Mouse (Mus musculus): ENCODE data around the gene Olfr1508. TPM values are rescaled to one million over a fixed set of nuclear protein-coding genes. Genes with fewer than 3 reads are reported as not detected.
A peak's percentile ranks its signal among the peaks of the same experiment; 100 is the strongest.
"Not testable (repeated sequence)": the region's sequence is repeated elsewhere in the genome, so short reads cannot be mapped to it uniquely, and the experiment has no call there.

Olfr1508 gene
- not detected in 2 replicates for polyA plus RNA-seq (2015; fragmentation: Nextera tagmentation; extraction: Ambion mirVana)

GRCm38 (mm10) chr14:52467395-52467794 is at the start of gene Olfr1508:
Gene Olfr1508 (minus strand): TSS chr14:52467495.
- 71% methylated on average over 2 of the region's 2 CpGs for WGBS

GRCm38 (mm10) chr14:52495516-52495915 is 28.2 kb upstream of the Olfr1508 start, which contains the start of gene Olfr1507:
Gene Olfr1507 (minus strand): TSS chr14:52495749.
- WGBS: 90% methylated on average over 4 of the region's 4 CpGs
- Histone ChIP-seq H3K4me1 (replicated peaks) (no peaks in the 10 kb centered on the region), H3K4me3 (replicated peaks) (no peak within 1 kb of the TSS), H3K27ac (no peak within 1 kb of the TSS), H3K36me3 (no peaks in the 10 kb centered on the region), H3K9ac (replicated peaks) (no peak within 1 kb of the TSS), H3K27me3 (no peaks in the 10 kb centered on the region), H3K9me3 (no peaks in the 10 kb centered on the region), H3K4me2 (replicated peaks) (no peak within 1 kb of the TSS)
- no peak for ATAC-seq

More at GRCm38 (mm10) chr14:52467395-52467794, at the start of gene Olfr1508:
- Histone ChIP-seq H3K27me3 (no peaks in the 10 kb centered on the region), H3K4me3 (replicated peaks) (no peak within 1 kb of the TSS), H3K4me1 (replicated peaks) (no peaks in the 10 kb centered on the region), H3K4me2 (replicated peaks) (no peak within 1 kb of the TSS), H3K9me3 (no peaks in the 10 kb centered on the region), H3K9ac (replicated peaks) (no peak within 1 kb of the TSS), H3K27ac (no peak within 1 kb of the TSS), H3K36me3 (no peaks in the 10 kb centered on the region)
- no peak for ATAC-seq

- Histone ChIP-seq H3K27ac (no peak overlapping the region), H3K9me3 (no peaks in the 10 kb centered on the region), H3K9ac (replicated peaks) (no peak overlapping the region), H3K4me1 (replicated peaks) (no peaks in the 10 kb centered on the region), H3K36me3 (no peaks in the 10 kb centered on the region), H3K4me3 (replicated peaks) (no peak overlapping the region), H3K27me3 (no peaks in the 10 kb centered on the region), H3K4me2 (replicated peaks) (no peak overlapping the region)
- WGBS: 89% methylated on average over 1 of the region's 1 CpGs
- no peak for ATAC-seq
Measured at GRCm38 (mm10) chr14:52465738-52466137, 1.6 kb downstream of the Olfr1508 start.

GRCm38 (mm10) chr14:52461928-52462327 is 5.4 kb downstream of the Olfr1508 start:
- H3K27me3 ChIP-seq: no peaks in the 10 kb centered on the region
- H3K9me3 ChIP-seq: 0 out of 2 replicates have a peak, but pooled peaks cover 1% of the 10 kb centered on the region
- H3K9ac ChIP-seq (replicated peaks): no peak overlapping the region
- H3K4me2 ChIP-seq (replicated peaks): no peak overlapping the region
- no peak overlapping the region for H3K27ac ChIP-seq
- no peaks in the 10 kb centered on the region for H3K36me3 ChIP-seq
- ATAC-seq: no peak
- no peak overlapping the region for H3K4me3 ChIP-seq (replicated peaks)
- no peaks in the 10 kb centered on the region for H3K4me1 ChIP-seq (replicated peaks)

- 91% methylated on average over 8 of the region's 8 CpGs for WGBS
- Histone ChIP-seq H3K4me3 (replicated peaks) (no peak overlapping the region), H3K36me3 (no peaks in the 10 kb centered on the region), H3K4me2 (replicated peaks) (no peak overlapping the region), H3K4me1 (replicated peaks) (no peaks in the 10 kb centered on the region), H3K9me3 (no peaks in the 10 kb centered on the region; the same call in 1 of the 2 replicates), H3K27me3 (no peaks in the 10 kb centered on the region), H3K9ac (replicated peaks) (no peak overlapping the region), H3K27ac (no peak overlapping the region)
- no peak for ATAC-seq
Measured at GRCm38 (mm10) chr14:52451138-52451537, 16.2 kb downstream of the Olfr1508 start.

GRCm38 (mm10) chr14:52442690-52443089 is 24.6 kb downstream of the Olfr1508 start, which contains the start of gene Olfr1509:
Gene Olfr1509 (plus strand): TSS chr14:52442990.
- Histone ChIP-seq H3K9me3 (no peaks in the 10 kb centered on the region), H3K36me3 (no peaks in the 10 kb centered on the region)
- no peak for ATAC-seq

GRCm38 (mm10) chr14:52427686-52428085 is 39.6 kb downstream of the Olfr1508 start:
- no peaks in the 10 kb centered on the region for H3K36me3 ChIP-seq
- no peak overlapping the region for H3K27ac ChIP-seq
- H3K4me1 ChIP-seq (replicated peaks): no peaks in the 10 kb centered on the region
- no peak for ATAC-seq
- H3K4me2 ChIP-seq (replicated peaks): no peak overlapping the region
- H3K9me3 ChIP-seq: no peaks in the 10 kb centered on the region
- WGBS: 91% methylated on average over 1 of the region's 1 CpGs
- H3K27me3 ChIP-seq: no peaks in the 10 kb centered on the region
- H3K4me3 ChIP-seq (replicated peaks): no peak overlapping the region
- H3K9ac ChIP-seq (replicated peaks): no peak overlapping the region

More at GRCm38 (mm10) chr14:52442690-52443089, 24.6 kb downstream of the Olfr1508 start, which contains the start of gene Olfr1509:
- Histone ChIP-seq H3K4me3 (replicated peaks) (no peak within 1 kb of the TSS), H3K4me2 (replicated peaks) (no peak within 1 kb of the TSS), H3K4me1 (replicated peaks) (no peaks in the 10 kb centered on the region), H3K27me3 (no peaks in the 10 kb centered on the region), H3K27ac (no peak within 1 kb of the TSS), H3K9ac (replicated peaks) (no peak within 1 kb of the TSS)

- Histone ChIP-seq H3K9me3 (no peaks in the 10 kb centered on the region), H3K27me3 (no peaks in the 10 kb centered on the region), H3K9ac (replicated peaks) (no peak within 1 kb of the TSS), H3K4me3 (replicated peaks) (no peak within 1 kb of the TSS), H3K4me2 (replicated peaks) (no peak within 1 kb of the TSS), H3K4me1 (replicated peaks) (no peaks in the 10 kb centered on the region), H3K36me3 (no peaks in the 10 kb centered on the region), H3K27ac (no peak within 1 kb of the TSS)
- no peak for ATAC-seq
- WGBS: 91% methylated on average over 3 of the region's 3 CpGs
Measured at GRCm38 (mm10) chr14:52414273-52414672, 53.0 kb downstream of the Olfr1508 start, which contains the start of gene Olfr1510. Gene Olfr1510 (minus strand): TSS chr14:52414373.

- H3K4me3 ChIP-seq (replicated peaks); H3K27ac ChIP-seq; H3K4me2 ChIP-seq (replicated peaks); H3K36me3 ChIP-seq; H3K4me1 ChIP-seq (replicated peaks); H3K27me3 ChIP-seq; H3K9me3 ChIP-seq; H3K9ac ChIP-seq (replicated peaks): not testable (repeated sequence)
- 0 out of 2 replicates have a peak, but pooled peaks have one; percentile 20 for ATAC-seq
- WGBS: 82% methylated on average over 7 of the region's 10 CpGs
Measured at GRCm38 (mm10) chr14:52410142-52410919, 57.0 kb downstream of the Olfr1508 start.

Other genes with a start within 250 kb of the Olfr1508 start
- 46.5 and 50.4 TPM in 2 replicates for gene Chd8, start 209.7 kb downstream of the Olfr1508 start, polyA plus RNA-seq (2015; fragmentation: Nextera tagmentation; extraction: Ambion mirVana)
- 55.5 and 60.8 TPM in 2 replicates for gene Tox4, start 188.3 kb downstream of the Olfr1508 start, polyA plus RNA-seq (2015; fragmentation: Nextera tagmentation; extraction: Ambion mirVana)
- gene Rab2b, start 187.9 kb downstream of the Olfr1508 start, polyA plus RNA-seq (2015; fragmentation: Nextera tagmentation; extraction: Ambion mirVana): 60.6 and 63.4 TPM in 2 replicates
- 50.4 and 57.8 TPM in 2 replicates for gene Mettl3, start 162.4 kb downstream of the Olfr1508 start, polyA plus RNA-seq (2015; fragmentation: Nextera tagmentation; extraction: Ambion mirVana)
- gene Sall2, start 138.7 kb downstream of the Olfr1508 start, polyA plus RNA-seq (2015; fragmentation: Nextera tagmentation; extraction: Ambion mirVana): 56.6 and 56.9 TPM in 2 replicates
- not detected in 2 replicates for gene Olfr1513, start 111.1 kb downstream of the Olfr1508 start, polyA plus RNA-seq (2015; fragmentation: Nextera tagmentation; extraction: Ambion mirVana)
- gene Olfr1512, start 88.3 kb downstream of the Olfr1508 start, polyA plus RNA-seq (2015; fragmentation: Nextera tagmentation; extraction: Ambion mirVana): not detected in 2 replicates
- not detected in 2 replicates for gene Olfr1511, start 70.1 kb downstream of the Olfr1508 start, polyA plus RNA-seq (2015; fragmentation: Nextera tagmentation; extraction: Ambion mirVana)
- gene Olfr1510, start 53.1 kb downstream of the Olfr1508 start, polyA plus RNA-seq (2015; fragmentation: Nextera tagmentation; extraction: Ambion mirVana): not detected in 2 replicates
- not detected in 2 replicates for gene Olfr1509, start 24.5 kb downstream of the Olfr1508 start, polyA plus RNA-seq (2015; fragmentation: Nextera tagmentation; extraction: Ambion mirVana)
- not detected in 2 replicates for gene Olfr1507, start 28.3 kb upstream of the Olfr1508 start, polyA plus RNA-seq (2015; fragmentation: Nextera tagmentation; extraction: Ambion mirVana)

All from midbrain, embryonic 13.5 days (tissue).